Mouse (Mus musculus) embryonic facial prominence, embryonic 13.5 days (tissue): ENCODE results near the gene Tgfbrap1. TPM values are rescaled to one million over a fixed set of nuclear protein-coding genes. Genes with fewer than 3 reads are reported as not detected.
A peak's percentile ranks its signal among the peaks of the same experiment; 100 is the strongest.
"Not testable (repeated sequence)": the region's sequence is repeated elsewhere in the genome, so short reads cannot be mapped to it uniquely, and the experiment has no call there.

Experiments
- ATAC-seq: fragments of 200-750 bp; cut with Nextera tagmentation; 2 replicates; pipeline ENCODE4 v1.8.0; 2017; ENCODE audit warnings: low read depth; ENCODE audit not compliant: insufficient number of reproducible peaks, insufficient read depth, low FRiP score, low TSS enrichment
- H3K27ac ChIP-seq: fragments of 300-500 bp; sonication (generic); 2 replicates; pipeline ENCODE4 v1.5.1; 2015; ENCODE audit warnings: moderate library complexity, mild to moderate bottlenecking, inconsistent platforms
- H3K27me3 ChIP-seq: fragments of 300-500 bp; sonication (generic); 2 replicates; pipeline ENCODE4 v1.6.1; 2015; ENCODE audit warnings: mild to moderate bottlenecking, inconsistent platforms
- H3K36me3 ChIP-seq: fragments of 300-500 bp; sonication (generic); 2 replicates; pipeline ENCODE4 v1.6.1; 2015; ENCODE audit warnings: mild to moderate bottlenecking, inconsistent platforms
- H3K4me1 ChIP-seq: fragments of 300-500 bp; sonication (generic); 2 replicates; pipeline ENCODE4 v1.6.1; 2015; ENCODE audit warnings: inconsistent platforms
- H3K4me2 ChIP-seq: fragments of 300-500 bp; sonication (generic); 2 replicates; pipeline ENCODE4 v1.6.1; 2015; ENCODE audit warnings: moderate library complexity, mild to moderate bottlenecking, inconsistent platforms
- H3K4me3 ChIP-seq: fragments of 300-500 bp; sonication (generic); 2 replicates; pipeline ENCODE4 v1.5.1; 2015; ENCODE audit warnings: mild to moderate bottlenecking, inconsistent platforms
- H3K9ac ChIP-seq: fragments of 300-500 bp; sonication (generic); 2 replicates; pipeline ENCODE4 v1.6.1; 2015; ENCODE audit warnings: mild to moderate bottlenecking, inconsistent platforms
- H3K9me3 ChIP-seq: fragments of 300-500 bp; sonication (generic); 2 replicates; pipeline ENCODE4 v1.6.1; 2016; ENCODE audit warnings: inconsistent platforms
- WGBS: fragments of 180-500 bp; shearing (Covaris S2); methylation state at CpG from one replicate; pipeline ENCODE4 v1.1.7; 2015; ENCODE audit warnings: mixed read lengths; 5-methylcytosine and 5-hydroxymethylcytosine counted together
- polyA plus RNA-seq: library from polyadenylated mRNA; unstranded; fragments of >200 nt; fragmentation: Nextera tagmentation; extraction: Ambion mirVana; gene quantifications from 2 replicates; pipeline ENCODE4 v1.2.1, GENCODE M21; 2015

Tgfbrap1 gene
- polyA plus RNA-seq, 1 experiment from 2014 or later: 12.5 TPM

GRCm38 (mm10) chr1:43067551-43067950 lies 30.9 kb downstream of the Tgfbrap1 start:
- no peak overlapping the region for H3K9ac ChIP-seq
- H3K4me3 ChIP-seq: no peak overlapping the region
- no peaks in the 10 kb centered on the region for H3K4me1 ChIP-seq
- ATAC-seq: no peak
- peaks cover 39% of the 10 kb centered on the region for H3K36me3 ChIP-seq
- no peak overlapping the region for H3K4me2 ChIP-seq
- H3K27ac ChIP-seq: no peak overlapping the region; the same call in 1 of the 2 replicates
- H3K27me3 ChIP-seq: no peaks in the 10 kb centered on the region
- H3K9me3 ChIP-seq: no peaks in the 10 kb centered on the region
- WGBS: 53% methylated on average over 7 of the region's 7 CpGs

GRCm38 (mm10) chr1:43066573-43066972 lies 31.9 kb downstream of the Tgfbrap1 start:
- Histone ChIP-seq H3K4me3 (no peak overlapping the region), H3K27ac (no peak overlapping the region), H3K4me1 (no peaks in the 10 kb centered on the region), H3K9ac (no peak overlapping the region), H3K27me3 (no peaks in the 10 kb centered on the region), H3K9me3 (no peaks in the 10 kb centered on the region), H3K4me2 (no peak overlapping the region), H3K36me3 (peaks cover 40% of the 10 kb centered on the region)
- no peak for ATAC-seq
- 90% methylated on average over 8 of the region's 8 CpGs for WGBS

- no peaks in the 10 kb centered on the region for H3K27me3 ChIP-seq
- H3K36me3 ChIP-seq: peaks cover 39% of the 10 kb centered on the region
- H3K4me3 ChIP-seq: no peak overlapping the region
- H3K27ac ChIP-seq: no peak overlapping the region
- H3K9ac ChIP-seq: no peak overlapping the region
- WGBS: 53% methylated on average over 9 of the region's 9 CpGs
- no peak overlapping the region for H3K4me2 ChIP-seq
- no peaks in the 10 kb centered on the region for H3K4me1 ChIP-seq
- ATAC-seq: peak; percentile 80; the same call in 1 of the 2 replicates
- no peaks in the 10 kb centered on the region for H3K9me3 ChIP-seq
Measured at GRCm38 (mm10) chr1:43065615-43066310, 32.7 kb downstream of the Tgfbrap1 start.

GRCm38 (mm10) chr1:43051903-43052302 lies 46.5 kb downstream of the Tgfbrap1 start:
- Histone ChIP-seq H3K36me3 (peaks cover 73% of the 10 kb centered on the region), H3K4me2 (no peak overlapping the region), H3K27ac (no peak overlapping the region), H3K9ac (no peak overlapping the region), H3K27me3 (no peaks in the 10 kb centered on the region), H3K9me3 (no peaks in the 10 kb centered on the region), H3K4me3 (no peak overlapping the region), H3K4me1 (no peaks in the 10 kb centered on the region)
- no peak for ATAC-seq
- 88% methylated on average over 5 of the region's 5 CpGs for WGBS

GRCm38 (mm10) chr1:43047811-43048210 lies 50.6 kb downstream of the Tgfbrap1 start:
- no peak overlapping the region for H3K27ac ChIP-seq
- 86% methylated on average over 10 of the region's 10 CpGs for WGBS
- no peak overlapping the region for H3K4me3 ChIP-seq
- H3K36me3 ChIP-seq: peaks cover 42% of the 10 kb centered on the region
- H3K27me3 ChIP-seq: no peaks in the 10 kb centered on the region
- no peaks in the 10 kb centered on the region for H3K9me3 ChIP-seq
- no peaks in the 10 kb centered on the region for H3K4me1 ChIP-seq
- ATAC-seq: no peak
- H3K9ac ChIP-seq: no peak overlapping the region
- H3K4me2 ChIP-seq: no peak overlapping the region

- no peak overlapping the region for H3K4me2 ChIP-seq
- H3K9ac ChIP-seq: no peak overlapping the region
- no peak overlapping the region for H3K4me3 ChIP-seq
- H3K4me1 ChIP-seq: no peaks in the 10 kb centered on the region
- 70% methylated on average over 2 of the region's 2 CpGs for WGBS
- no peak overlapping the region for H3K27ac ChIP-seq
- peaks cover 36% of the 10 kb centered on the region for H3K36me3 ChIP-seq
- no peak for ATAC-seq
- H3K9me3 ChIP-seq: no peaks in the 10 kb centered on the region
- H3K27me3 ChIP-seq: no peaks in the 10 kb centered on the region
Measured at GRCm38 (mm10) chr1:43046990-43047389, 51.4 kb downstream of the Tgfbrap1 start.

GRCm38 (mm10) chr1:43045204-43045982 lies 53.0 kb downstream of the Tgfbrap1 start:
- 58% methylated on average over 14 of the region's 14 CpGs for WGBS
- Histone ChIP-seq H3K36me3 (peaks cover 20% of the 10 kb centered on the region), H3K9me3 (no peaks in the 10 kb centered on the region), H3K27me3 (no peaks in the 10 kb centered on the region), H3K4me2 (no peak overlapping the region), H3K9ac (no peak overlapping the region), H3K4me3 (no peak overlapping the region), H3K27ac (no peak overlapping the region), H3K4me1 (no peaks in the 10 kb centered on the region)
- no peak for ATAC-seq

- H3K27me3 ChIP-seq: no peaks in the 10 kb centered on the region
- H3K36me3 ChIP-seq: no peaks in the 10 kb centered on the region
- no peak for ATAC-seq
- WGBS: 42% methylated on average over 6 of the region's 6 CpGs
- H3K9me3 ChIP-seq: no peaks in the 10 kb centered on the region
- no peak overlapping the region for H3K4me3 ChIP-seq
- no peak overlapping the region for H3K4me2 ChIP-seq
- H3K9ac ChIP-seq: no peak overlapping the region
- no peaks in the 10 kb centered on the region for H3K4me1 ChIP-seq
- H3K27ac ChIP-seq: no peak overlapping the region
Measured at GRCm38 (mm10) chr1:43042271-43042670, 56.2 kb downstream of the Tgfbrap1 start.

GRCm38 (mm10) chr1:43036014-43036413 lies 62.4 kb downstream of the Tgfbrap1 start:
- Histone ChIP-seq H3K27me3 (no peaks in the 10 kb centered on the region), H3K9me3 (no peaks in the 10 kb centered on the region), H3K36me3 (no peaks in the 10 kb centered on the region), H3K4me1 (no peaks in the 10 kb centered on the region), H3K9ac (no peak overlapping the region), H3K4me2 (no peak overlapping the region), H3K27ac (no peak overlapping the region), H3K4me3 (no peak overlapping the region)
- no peak for ATAC-seq
- 83% methylated on average over 7 of the region's 7 CpGs for WGBS

- H3K36me3 ChIP-seq, H3K9me3 ChIP-seq, H3K27ac ChIP-seq, H3K9ac ChIP-seq, H3K27me3 ChIP-seq, H3K4me3 ChIP-seq, ATAC-seq, H3K4me2 ChIP-seq: not testable (repeated sequence)
- WGBS: 90% methylated on average over 7 of the region's 7 CpGs
- H3K4me1 ChIP-seq: peaks cover 10% of the 10 kb centered on the region
Measured at GRCm38 (mm10) chr1:43015153-43015685, 83.2 kb downstream of the Tgfbrap1 start.

- Histone ChIP-seq H3K27ac (peak overlapping the region; percentile 51), H3K27me3 (no peaks in the 10 kb centered on the region), H3K9me3 (no peaks in the 10 kb centered on the region), H3K4me3 (no peak overlapping the region), H3K4me1 (peaks cover 15% of the 10 kb centered on the region), H3K36me3 (no peaks in the 10 kb centered on the region), H3K9ac (no peak overlapping the region), H3K4me2 (no peak overlapping the region)
- WGBS: 26% methylated on average over 4 of the region's 4 CpGs
- no peak for ATAC-seq
Measured at GRCm38 (mm10) chr1:43010461-43010860, 88.0 kb downstream of the Tgfbrap1 start.

GRCm38 (mm10) chr1:43006524-43006923 lies 91.9 kb downstream of the Tgfbrap1 start:
- ATAC-seq: no peak
- 78% methylated on average over 4 of the region's 4 CpGs for WGBS
- Histone ChIP-seq H3K36me3 (no peaks in the 10 kb centered on the region), H3K4me3 (no peak overlapping the region), H3K9me3 (no peaks in the 10 kb centered on the region), H3K27me3 (no peaks in the 10 kb centered on the region), H3K27ac (no peak overlapping the region), H3K9ac (no peak overlapping the region), H3K4me1 (peaks cover 15% of the 10 kb centered on the region), H3K4me2 (no peak overlapping the region; the same call in 1 of the 2 replicates)
